Mouse (Mus musculus): ENCODE data around the gene Gckr.

- TF ChIP-seq GATA1 (IDR thresholded peaks at IDR 0.05; ENCODE audit: borderline replicate concordance, low read length) (no peak), FLI1 (IDR thresholded peaks at IDR 0.05; ENCODE audit: low read length) (no peak)
These were observed 9.0 kb upstream of the Gckr start for GRCm38 (mm10) chr5:31288225-31288624.

All from megakaryocyte, embryonic 14.5 days (primary cell).